Mouse (Mus musculus) MEL (cell line): ENCODE data around the gene Plb1. TPM values are rescaled to one million over a fixed set of nuclear protein-coding genes. Genes with fewer than 3 reads are reported as not detected.

ENCODE experiments used
- DNase-seq: peaks from one replicate; pipeline ENCODE4 v3.0.0; 2011; ENCODE audit warnings: low read depth, low spot score
- H3K27ac ChIP-seq: 2 replicates; pipeline ENCODE4 v1.5.1; 2012; ENCODE audit warnings: low read depth, mild to moderate bottlenecking, control low read depth, low read length, moderate library complexity; ENCODE audit not compliant: control insufficient read depth
- H3K27me3 ChIP-seq, 2 experiments: fragments of 150-350 bp in 1 of 2; sonication (generic) in 1 of 2; 2 replicates each; pipeline ENCODE4 v1.6.1; 2012; ENCODE audit warnings: low read length in 2 of 2, mild to moderate bottlenecking in 2 of 2, improper control_type of control experiment in 1 of 2, moderate library complexity in 1 of 2; ENCODE audit not compliant: insufficient read depth in 2 of 2, control insufficient read depth in 1 of 2
- H3K36me3 ChIP-seq, 2 experiments: 2 replicates each; pipeline ENCODE4 v1.6.1; 2012 to 2014; ENCODE audit warnings: low read length in 2 of 2, improper control_type of control experiment in 1 of 2, inconsistent platforms in 1 of 2, mild to moderate bottlenecking in 1 of 2; ENCODE audit not compliant: insufficient read depth in 2 of 2, control insufficient read depth in 1 of 2
- H3K4me1 ChIP-seq, 2 experiments: fragments of 150-350 bp in 1 of 2; sonication (generic) in 1 of 2; 2 replicates each; pipeline ENCODE4 v1.6.1; 2012; ENCODE audit warnings: low read length in 2 of 2, improper control_type of control experiment in 1 of 2, mild to moderate bottlenecking in 1 of 2; ENCODE audit not compliant: insufficient read depth in 2 of 2, control insufficient read depth in 1 of 2
- H3K4me3 ChIP-seq, 2 experiments: fragments of 150-350 bp in 1 of 2; sonication (generic) in 1 of 2; 2 replicates each; pipeline ENCODE4 v1.5.1; 2012; ENCODE audit warnings: low read depth in 2 of 2, low read length in 2 of 2, mild to moderate bottlenecking in 2 of 2, moderate library complexity in 2 of 2, control low read depth in 1 of 2, improper control_type of control experiment in 1 of 2; ENCODE audit not compliant: control insufficient read depth in 1 of 2, insufficient read depth in 1 of 2
- H3K79me2 ChIP-seq: 2 replicates; pipeline ENCODE4 v1.6.1; 2012; ENCODE audit warnings: mild to moderate bottlenecking, low read length, moderate library complexity; ENCODE audit not compliant: control insufficient read depth, poor library complexity, insufficient read depth
- H3K9ac ChIP-seq: 2 replicates; pipeline ENCODE4 v1.6.1; 2012; ENCODE audit warnings: low read depth, mild to moderate bottlenecking, control low read depth, low read length, moderate library complexity; ENCODE audit not compliant: control insufficient read depth, poor library complexity, severe bottlenecking
- H3K9me3 ChIP-seq: fragments of 150-350 bp; sonication (generic); replicated peaks from 2 replicates; pipeline ENCODE4 v1.6.1; 2012; ENCODE audit warnings: mild to moderate bottlenecking, low read length, improper control_type of control experiment, moderate library complexity; ENCODE audit not compliant: insufficient read depth
- CHD2 ChIP-seq: IDR thresholded peaks from 2 replicates; pipeline ENCODE4 v1.6.1; 2011; ENCODE audit warnings: low read length, improper control_type of control experiment
- CTCF ChIP-seq, 3 experiments: IDR thresholded peaks in 2 of 3; conservative IDR thresholded peaks in 1 of 3; 2 replicates each; pipeline ENCODE4 v1.5.1; 2011 to 2012; ENCODE audit warnings: low read length in 3 of 3, low read depth in 2 of 3, mild to moderate bottlenecking in 2 of 3, improper control_type of control experiment in 1 of 3, inconsistent platforms in 1 of 3, mixed read lengths in 1 of 3, moderate library complexity in 1 of 3; ENCODE audit not compliant: control insufficient read depth in 1 of 3, insufficient read depth in 1 of 3, poor library complexity in 1 of 3, severe bottlenecking in 1 of 3
- E2F4 ChIP-seq: IDR thresholded peaks from 2 replicates; pipeline ENCODE4 v1.6.1; 2011; ENCODE audit warnings: low read depth, low read length, improper control_type of control experiment, borderline replicate concordance
- EP300 ChIP-seq, 2 experiments: IDR thresholded peaks; 2 replicates each; pipeline ENCODE4 v1.6.1; 2011; ENCODE audit warnings: improper control_type of control experiment in 2 of 2, low read length in 2 of 2, low read depth in 1 of 2, mild to moderate bottlenecking in 1 of 2
- GABPA ChIP-seq: IDR thresholded peaks from 2 replicates; pipeline ENCODE4 v1.6.1; 2012; ENCODE audit warnings: low read depth, mild to moderate bottlenecking, inconsistent platforms, low read length, improper control_type of control experiment, moderate library complexity
- GATA1 ChIP-seq: IDR thresholded peaks from 2 replicates; pipeline ENCODE4 v1.6.1; 2011; ENCODE audit warnings: low read depth, low read length, improper control_type of control experiment
- MXI1 ChIP-seq: IDR thresholded peaks from 2 replicates; pipeline ENCODE4 v1.6.1; 2011; ENCODE audit warnings: mild to moderate bottlenecking, low read depth, low read length, improper control_type of control experiment
- NELFE ChIP-seq: IDR thresholded peaks from 2 replicates; pipeline ENCODE4 v1.6.1; 2011; ENCODE audit warnings: low read depth, low read length, improper control_type of control experiment
- NRF1 ChIP-seq: IDR thresholded peaks from 2 replicates; pipeline ENCODE4 v1.6.1; 2014; ENCODE audit warnings: low read depth, mild to moderate bottlenecking, inconsistent platforms, low read length, improper control_type of control experiment, moderate library complexity; ENCODE audit not compliant: poor library complexity, insufficient read depth, severe bottlenecking
- POLR2A ChIP-seq, 2 experiments: IDR thresholded peaks; 2 replicates each; pipeline ENCODE4 v1.6.1; 2011 to 2012; ENCODE audit warnings: low read length in 2 of 2, mild to moderate bottlenecking in 2 of 2, control low read depth in 1 of 2, improper control_type of control experiment in 1 of 2, low read depth in 1 of 2, moderate library complexity in 1 of 2; ENCODE audit not compliant: control insufficient read depth in 1 of 2, insufficient read depth in 1 of 2, poor library complexity in 1 of 2
- POLR2AphosphoS5 ChIP-seq: IDR thresholded peaks from 2 replicates; pipeline ENCODE4 v1.6.1; 2012; ENCODE audit warnings: low read depth, borderline replicate concordance, mild to moderate bottlenecking, inconsistent platforms, low read length, moderate library complexity, mixed read lengths
- SMC3 ChIP-seq: IDR thresholded peaks from 2 replicates; pipeline ENCODE4 v1.6.1; 2011; ENCODE audit warnings: low read depth, low read length, improper control_type of control experiment
- UBTF ChIP-seq: IDR thresholded peaks from 2 replicates; pipeline ENCODE4 v1.6.1; 2012; ENCODE audit warnings: low read depth, mild to moderate bottlenecking, inconsistent platforms, low read length, improper control_type of control experiment, moderate library complexity, borderline replicate concordance; ENCODE audit not compliant: insufficient read depth
- ZKSCAN1 ChIP-seq: IDR thresholded peaks from 2 replicates; pipeline ENCODE4 v1.6.1; 2012; ENCODE audit warnings: low read depth, mild to moderate bottlenecking, inconsistent platforms, low read length, improper control_type of control experiment, moderate library complexity
- ZNF384 ChIP-seq: IDR thresholded peaks from 2 replicates; pipeline ENCODE4 v1.6.1; 2012; ENCODE audit warnings: low read depth, mild to moderate bottlenecking, inconsistent platforms, low read length, improper control_type of control experiment
- polyA plus RNA-seq, 2 experiments: library from polyadenylated mRNA; stranded (reverse) in 1 of 2; unstranded in 1 of 2; fragments of >175 nt in 1 of 2; fragments of >200 nt in 1 of 2; gene quantifications; 2 replicates each; pipeline versions ENCODE4 v1.2.1 to v1.2.4; 2012; ENCODE audit warnings: low replicate concordance in 2 of 2, low read depth in 1 of 2; ENCODE audit not compliant: insufficient read length in 2 of 2, insufficient read depth in 1 of 2, missing spikeins in 1 of 2
- total RNA-seq: library from RNA; depleted of rRNA; stranded (reverse); fragments of 300-350 nt; gene quantifications from 2 replicates; pipeline ENCODE4 v1.2.3, GENCODE M21; 2012

The Plb1 gene
- total and polyA plus RNA-seq, 3 experiments, result not detected

GRCm38 (mm10) chr5:32240741-32241140, 8.2 kb downstream of the Plb1 start:
- no peaks in the 10 kb centered on the region for H3K9me3 ChIP-seq
- H3K9ac ChIP-seq, result no peak overlapping the region
- TF ChIP-seq GATA1, result no peak
- no peak for TF ChIP-seq NRF1
- TF ChIP-seq POLR2A (IDR thresholded peaks at IDR 0.05; ENCODE audit: control insufficient read depth in 1 of 2, insufficient read depth in 1 of 2, low read depth in 1 of 2, low read length in 2 of 2, poor library complexity in 1 of 2), result no peak
- 0 out of 4 replicates have a peak, but pooled peaks cover 0 to 2% of the 10 kb centered on the region in 2 experiments for H3K36me3 ChIP-seq
- no peaks in the 10 kb centered on the region for H3K4me1 ChIP-seq
- peaks cover 0 to 3% of the 10 kb centered on the region in 2 experiments; a peak in 1 of 4 replicates for H3K27me3 ChIP-seq
- no peaks in the 10 kb centered on the region for H3K79me2 ChIP-seq
- H3K4me3 ChIP-seq, result no peak overlapping the region
- no peak for DNase-seq
- H3K27ac ChIP-seq, result no peak overlapping the region

DNA sequence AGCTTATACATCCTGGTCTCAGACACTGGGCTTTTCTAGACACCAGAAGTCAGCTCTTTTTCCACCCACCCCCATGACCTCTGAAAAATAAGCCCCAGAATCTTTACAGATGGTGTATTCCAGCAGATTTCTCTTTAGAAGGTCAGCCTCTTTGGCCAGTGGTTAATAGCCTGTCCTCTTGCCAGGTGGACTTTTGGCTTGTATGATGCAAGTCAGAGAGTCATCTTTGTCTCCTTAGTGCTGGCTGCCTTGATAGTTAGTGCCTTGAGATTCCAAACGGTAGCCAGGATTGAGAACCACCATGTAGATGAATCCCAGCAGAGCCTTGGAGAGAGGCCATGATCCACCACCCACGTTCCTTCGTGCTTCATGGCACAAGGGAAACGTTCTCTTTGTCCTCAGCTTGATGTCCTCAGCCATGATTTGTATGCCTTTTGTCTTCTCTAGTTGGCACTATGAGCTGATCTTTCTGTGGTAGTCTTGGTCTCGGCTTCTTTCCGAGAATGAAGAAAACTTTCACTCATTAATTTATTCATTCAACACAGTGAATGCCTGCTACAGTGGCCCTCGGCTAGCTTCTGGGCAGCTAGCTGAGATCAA, 10.9 kb downstream of the Plb1 start:
- no peak for DNase-seq
- no peak overlapping the region for H3K9ac ChIP-seq
- 0 out of 4 replicates have a peak, but pooled peaks cover 0 to 2% of the 10 kb centered on the region in 2 experiments for H3K36me3 ChIP-seq
- no peak for TF ChIP-seq NELFE
- no peaks in the 10 kb centered on the region for H3K79me2 ChIP-seq
- no peaks in the 10 kb centered on the region for H3K4me1 ChIP-seq
- H3K27ac ChIP-seq, result no peak overlapping the region
- H3K27me3 ChIP-seq, result peaks cover 0 to 5% of the 10 kb centered on the region in 2 experiments; a peak in 2 of 4 replicates
- no peak overlapping the region for H3K4me3 ChIP-seq
- H3K9me3 ChIP-seq, result no peaks in the 10 kb centered on the region

DNA sequence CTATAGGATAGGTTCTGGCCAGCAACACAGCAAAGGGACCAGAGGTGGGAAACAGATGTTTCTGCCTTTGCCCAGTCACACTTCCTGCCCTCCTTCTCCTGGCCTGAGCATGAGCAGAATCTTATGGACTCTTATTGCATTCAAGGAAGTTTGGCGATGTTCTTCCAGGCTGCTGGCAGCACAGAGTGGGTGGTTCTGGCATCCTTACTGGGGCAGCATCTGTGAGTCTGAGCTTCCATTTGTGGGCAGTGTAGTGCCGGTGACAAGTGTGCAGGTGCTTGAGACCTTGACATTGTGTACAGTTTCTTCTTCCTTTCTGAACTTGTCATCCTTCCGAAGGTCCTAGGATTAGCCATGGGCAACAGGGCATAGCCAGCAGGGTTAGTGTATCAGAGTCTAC, 12.9 kb downstream of the Plb1 start:
- TF ChIP-seq SMC3 (no peak), ZNF384 (no peak), E2F4 (no peak), EP300 (IDR thresholded peaks at IDR 0.05; ENCODE audit: low read depth in 1 of 2, low read length in 2 of 2) (no peak), CTCF (IDR thresholded peaks at IDR 0.05 in 2 of 3, conservative IDR thresholded peaks at IDR 0.05 in 1 of 3; ENCODE audit: control insufficient read depth in 1 of 3, insufficient read depth in 1 of 3, low read depth in 2 of 3, low read length in 3 of 3, poor library complexity in 1 of 3, severe bottlenecking in 1 of 3) (no peak), MXI1 (no peak), NELFE (no peak), POLR2AphosphoS5 (no peak), NRF1 (no peak), UBTF (no peak), GABPA (no peak), ZKSCAN1 (no peak), CHD2 (no peak)
- no peak overlapping the region for H3K27ac ChIP-seq
- H3K4me3 ChIP-seq, result no peak overlapping the region
- no peaks in the 10 kb centered on the region for H3K36me3 ChIP-seq
- H3K9me3 ChIP-seq, result no peaks in the 10 kb centered on the region
- H3K79me2 ChIP-seq, result no peaks in the 10 kb centered on the region
- H3K4me1 ChIP-seq, result no peaks in the 10 kb centered on the region
- H3K9ac ChIP-seq, result no peak overlapping the region
- DNase-seq, result no peak
- H3K27me3 ChIP-seq, result peaks cover 5% of the 10 kb centered on the region in 2 experiments; a peak in 2 of 4 replicates
